Mouse (Mus musculus): ENCODE results near the gene Gm20449.

- TF ChIP-seq POLR2A (IDR thresholded peaks at IDR 0.05; ENCODE audit: insufficient read depth, low read depth, low read length) (no peak), EP300 (IDR thresholded peaks at IDR 0.05; ENCODE audit: insufficient read depth, low read depth, low read length) (no peak), CTCF (IDR thresholded peaks at IDR 0.05) (no peak)
Observed at GRCm38 (mm10) chr7:41451864-41452263, 47.4 kb downstream of the Gm20449 start.

All from heart, adult 2 months (tissue).